Mouse (Mus musculus) forebrain, embryonic 12.5 days (tissue): Measurements from ENCODE around the gene Dock9. TPM values are rescaled to one million over a fixed set of nuclear protein-coding genes. Genes with fewer than 3 reads are reported as not detected.

Experiments
- ATAC-seq: fragments of 200-750 bp; cut with Nextera tagmentation; 2 replicates; pipeline ENCODE4 v1.8.0; 2017; ENCODE audit warnings: moderate TSS enrichment; ENCODE audit not compliant: low FRiP score
- H3K27ac ChIP-seq: fragments of 300-500 bp; sonication (generic); 2 replicates; pipeline ENCODE4 v1.5.1; 2016; ENCODE audit warnings: mild to moderate bottlenecking
- H3K27me3 ChIP-seq: fragments of 300-500 bp; sonication (generic); 2 replicates; pipeline ENCODE4 v1.6.1; 2016; ENCODE audit warnings: mild to moderate bottlenecking
- H3K36me3 ChIP-seq: fragments of 300-500 bp; sonication (generic); replicated peaks from 2 replicates; pipeline ENCODE4 v1.6.1; 2016; ENCODE audit warnings: mild to moderate bottlenecking
- H3K4me1 ChIP-seq: fragments of 300-500 bp; sonication (generic); 2 replicates; pipeline ENCODE4 v1.6.1; 2016
- H3K4me2 ChIP-seq: fragments of 300-500 bp; sonication (generic); 2 replicates; pipeline ENCODE4 v1.6.1; 2016; ENCODE audit warnings: mild to moderate bottlenecking, moderate library complexity
- H3K4me3 ChIP-seq: fragments of 300-500 bp; sonication (generic); replicated peaks from 2 replicates; pipeline ENCODE4 v1.5.1; 2016; ENCODE audit warnings: mild to moderate bottlenecking
- H3K9ac ChIP-seq: fragments of 300-500 bp; sonication (generic); 2 replicates; pipeline ENCODE4 v1.6.1; 2016; ENCODE audit warnings: mild to moderate bottlenecking
- H3K9me3 ChIP-seq: fragments of 300-500 bp; sonication (generic); 2 replicates; pipeline ENCODE4 v1.6.1; 2016
- WGBS: fragments of 180-500 bp; shearing (Covaris S2); methylation state at CpG from one replicate; pipeline ENCODE4 v1.1.7; 2016; 5-methylcytosine and 5-hydroxymethylcytosine counted together
- polyA plus RNA-seq: library from polyadenylated mRNA; unstranded; fragments of >200 nt; fragmentation: Nextera tagmentation; extraction: Ambion mirVana; gene quantifications from 2 replicates; pipeline ENCODE4 v1.2.1, GENCODE M21; 2016

Dock9 gene
- polyA plus RNA-seq, 1 experiment from 2014 or later: 4.8 TPM

GRCm38 (mm10) chr14:121660167-121660894 lies 137.3 kb downstream of the Dock9 start:
- Histone ChIP-seq H3K9ac (no peak overlapping the region), H3K4me1 (no peaks in the 10 kb centered on the region), H3K36me3 (no peaks in the 10 kb centered on the region), H3K4me2 (no peak overlapping the region), H3K4me3 (no peak overlapping the region), H3K9me3 (no peaks in the 10 kb centered on the region), H3K27me3 (no peaks in the 10 kb centered on the region), H3K27ac (no peak overlapping the region)
- ATAC-seq: no peak
- WGBS: 92% methylated on average over 15 of the region's 15 CpGs

- Histone ChIP-seq H3K36me3 (no peaks in the 10 kb centered on the region), H3K27ac (no peak overlapping the region), H3K4me1 (no peaks in the 10 kb centered on the region), H3K4me2 (no peak overlapping the region), H3K9ac (no peak overlapping the region), H3K27me3 (no peaks in the 10 kb centered on the region), H3K9me3 (no peaks in the 10 kb centered on the region), H3K4me3 (no peak overlapping the region)
- WGBS: 87% methylated on average over 12 of the region's 12 CpGs
- ATAC-seq: no peak
These were observed 138.4 kb downstream of the Dock9 start for GRCm38 (mm10) chr14:121659061-121659824.

GRCm38 (mm10) chr14:121658537-121658936 lies 139.1 kb downstream of the Dock9 start:
- no peak overlapping the region for H3K9ac ChIP-seq
- H3K4me2 ChIP-seq: no peak overlapping the region
- H3K27ac ChIP-seq: no peak overlapping the region
- 84% methylated on average over 9 of the region's 9 CpGs for WGBS
- H3K27me3 ChIP-seq: no peaks in the 10 kb centered on the region
- H3K36me3 ChIP-seq: no peaks in the 10 kb centered on the region
- ATAC-seq: no peak
- H3K4me1 ChIP-seq: no peaks in the 10 kb centered on the region
- no peaks in the 10 kb centered on the region for H3K9me3 ChIP-seq
- no peak overlapping the region for H3K4me3 ChIP-seq

GRCm38 (mm10) chr14:121657633-121658032 lies 140.0 kb downstream of the Dock9 start:
- no peak overlapping the region for H3K4me3 ChIP-seq
- no peak overlapping the region for H3K27ac ChIP-seq
- H3K9ac ChIP-seq: no peak overlapping the region
- H3K4me2 ChIP-seq: no peak overlapping the region
- no peak for ATAC-seq
- H3K36me3 ChIP-seq: no peaks in the 10 kb centered on the region
- no peaks in the 10 kb centered on the region for H3K4me1 ChIP-seq
- no peaks in the 10 kb centered on the region for H3K27me3 ChIP-seq
- WGBS: 84% methylated on average over 7 of the region's 7 CpGs
- H3K9me3 ChIP-seq: no peaks in the 10 kb centered on the region

- ATAC-seq: no peak
- no peak overlapping the region for H3K4me3 ChIP-seq
- WGBS: 93% methylated on average over 10 of the region's 10 CpGs
These were observed 140.7 kb downstream of the Dock9 start for GRCm38 (mm10) chr14:121656912-121657311.

GRCm38 (mm10) chr14:121654977-121655376 lies 142.7 kb downstream of the Dock9 start:
- Histone ChIP-seq H3K4me1 (no peaks in the 10 kb centered on the region), H3K9ac (no peak overlapping the region), H3K27me3 (no peaks in the 10 kb centered on the region), H3K27ac (no peak overlapping the region), H3K36me3 (no peaks in the 10 kb centered on the region), H3K9me3 (no peaks in the 10 kb centered on the region), H3K4me2 (no peak overlapping the region), H3K4me3 (no peak overlapping the region)
- WGBS: 78% methylated on average over 2 of the region's 2 CpGs
- ATAC-seq: no peak

More at GRCm38 (mm10) chr14:121656912-121657311, 140.7 kb downstream of the Dock9 start:
- Histone ChIP-seq H3K27ac (no peak overlapping the region), H3K9me3 (no peaks in the 10 kb centered on the region), H3K27me3 (no peaks in the 10 kb centered on the region), H3K4me2 (no peak overlapping the region), H3K9ac (no peak overlapping the region), H3K4me1 (no peaks in the 10 kb centered on the region), H3K36me3 (no peaks in the 10 kb centered on the region)

GRCm38 (mm10) chr14:121654416-121654967 lies 143.1 kb downstream of the Dock9 start:
- H3K27ac ChIP-seq: no peak overlapping the region
- no peak overlapping the region for H3K9ac ChIP-seq
- H3K27me3 ChIP-seq: no peaks in the 10 kb centered on the region
- 84% methylated on average over 7 of the region's 7 CpGs for WGBS
- no peaks in the 10 kb centered on the region for H3K36me3 ChIP-seq
- no peaks in the 10 kb centered on the region for H3K4me1 ChIP-seq
- no peaks in the 10 kb centered on the region for H3K9me3 ChIP-seq
- no peak overlapping the region for H3K4me3 ChIP-seq
- no peak for ATAC-seq
- no peak overlapping the region for H3K4me2 ChIP-seq

- H3K9me3 ChIP-seq: no peaks in the 10 kb centered on the region
- WGBS: 92% methylated on average over 10 of the region's 10 CpGs
- no peak overlapping the region for H3K4me2 ChIP-seq
- no peaks in the 10 kb centered on the region for H3K36me3 ChIP-seq
- H3K9ac ChIP-seq: no peak overlapping the region
- H3K4me1 ChIP-seq: no peaks in the 10 kb centered on the region; the same call in 1 of the 2 replicates
- H3K27me3 ChIP-seq: no peaks in the 10 kb centered on the region
- H3K27ac ChIP-seq: no peak overlapping the region
- H3K4me3 ChIP-seq: no peak overlapping the region
- ATAC-seq: no peak
These were observed 143.9 kb downstream of the Dock9 start for GRCm38 (mm10) chr14:121653717-121654116.

- no peak for ATAC-seq
- Histone ChIP-seq H3K4me3 (no peak overlapping the region), H3K9ac (no peak overlapping the region), H3K27me3 (no peaks in the 10 kb centered on the region), H3K36me3 (no peaks in the 10 kb centered on the region), H3K27ac (no peak overlapping the region), H3K4me2 (no peak overlapping the region), H3K4me1 (no peaks in the 10 kb centered on the region; the same call in 1 of the 2 replicates), H3K9me3 (no peaks in the 10 kb centered on the region)
- WGBS: 89% methylated on average over 7 of the region's 7 CpGs
These were observed 144.4 kb downstream of the Dock9 start for GRCm38 (mm10) chr14:121653241-121653640.

GRCm38 (mm10) chr14:121648581-121649060 lies 149.0 kb downstream of the Dock9 start:
- 0 out of 2 replicates have a peak overlapping the region, but pooled peaks have one; percentile 25 for H3K27ac ChIP-seq
- H3K4me2 ChIP-seq: no peak overlapping the region
- H3K4me3 ChIP-seq: no peak overlapping the region
- no peaks in the 10 kb centered on the region for H3K27me3 ChIP-seq
- no peaks in the 10 kb centered on the region for H3K9me3 ChIP-seq
- H3K9ac ChIP-seq: no peak overlapping the region
- H3K4me1 ChIP-seq: no peaks in the 10 kb centered on the region; the same call in 1 of the 2 replicates
- whole genome bisulfite sequencing: 72% methylated on average over 9 of the region's 9 CpGs
- H3K36me3 ChIP-seq: no peaks in the 10 kb centered on the region
- no peak for ATAC-seq

- Histone ChIP-seq H3K9ac (no peak overlapping the region), H3K27me3 (no peaks in the 10 kb centered on the region), H3K4me1 (no peaks in the 10 kb centered on the region; the same call in 1 of the 2 replicates), H3K4me2 (no peak overlapping the region), H3K27ac (no peak overlapping the region), H3K4me3 (no peak overlapping the region), H3K9me3 (no peaks in the 10 kb centered on the region), H3K36me3 (no peaks in the 10 kb centered on the region)
- WGBS: 89% methylated on average over 6 of the region's 6 CpGs
- no peak for ATAC-seq
These were observed 149.9 kb downstream of the Dock9 start for GRCm38 (mm10) chr14:121647693-121648092.

- WGBS: 89% methylated on average over 10 of the region's 10 CpGs
- no peak for ATAC-seq
- H3K27ac ChIP-seq: no peak overlapping the region
- H3K4me1 ChIP-seq: no peaks in the 10 kb centered on the region; the same call in 1 of the 2 replicates
- no peaks in the 10 kb centered on the region for H3K9me3 ChIP-seq
- no peaks in the 10 kb centered on the region for H3K27me3 ChIP-seq
- H3K4me2 ChIP-seq: no peak overlapping the region
- no peak overlapping the region for H3K9ac ChIP-seq
- no peaks in the 10 kb centered on the region for H3K36me3 ChIP-seq
- no peak overlapping the region for H3K4me3 ChIP-seq
These were observed 151.0 kb downstream of the Dock9 start for GRCm38 (mm10) chr14:121646617-121647016.
